Mouse (Mus musculus): ENCODE measurements at regions not wholly inside any gene's neighbourhood (a gene's known extent, or its start where the extent isn't known, plus 50 kb on each side); places are given as distances from the start of the nearest gene placed in this dataset.

- TF ChIP-seq EP300 (IDR thresholded peaks at IDR 0.05; ENCODE audit: low read depth) (no peak), CTCF (IDR thresholded peaks at IDR 0.05; ENCODE audit: low read depth) (no peak)
Measured at GRCm38 (mm10) chr14:48376112-48376511, 69.8 kb upstream of the Tmem260 start.

Data from heart, postnatal 0 days (tissue).